3 mouse cellular contexts compared by ENCODE assay signal in genomic region chr9:21269590-21269989, GRCm38 (mm10). TPM values are rescaled to one million over a fixed set of nuclear protein-coding genes. Genes with fewer than 3 reads are reported as not detected.
"Had no signal": no experiment of that assay in that cellular context is flagged by ENCODE, and none has a peak within 500 bp of the region (broad histone marks: within the 10 kb centered on the region; RNA-seq: fewer than 3 reads in every experiment).

No protein-coding gene starts in this region.

RNA-seq across cellular contexts. Expression of gene S1pr5, which starts 21.3 kb away (rescaled TPM):
- polyA plus RNA-seq: liver, embryonic 11.5 days; lung, embryonic 14.5 days; macrophage had no signal
